Mouse (Mus musculus) lung, postnatal 14 days (tissue): Measurements from ENCODE around the gene Tm4sf4.

Experiments used
- DNase-seq: peaks from one replicate; pipeline ENCODE4 v3.0.0; 2021

The Tm4sf4 gene

GRCm38 (mm10) chr3:57480640-57481039 lies 55.5 kb downstream of the Tm4sf4 start:
- no peak for DNase-seq

DNA sequence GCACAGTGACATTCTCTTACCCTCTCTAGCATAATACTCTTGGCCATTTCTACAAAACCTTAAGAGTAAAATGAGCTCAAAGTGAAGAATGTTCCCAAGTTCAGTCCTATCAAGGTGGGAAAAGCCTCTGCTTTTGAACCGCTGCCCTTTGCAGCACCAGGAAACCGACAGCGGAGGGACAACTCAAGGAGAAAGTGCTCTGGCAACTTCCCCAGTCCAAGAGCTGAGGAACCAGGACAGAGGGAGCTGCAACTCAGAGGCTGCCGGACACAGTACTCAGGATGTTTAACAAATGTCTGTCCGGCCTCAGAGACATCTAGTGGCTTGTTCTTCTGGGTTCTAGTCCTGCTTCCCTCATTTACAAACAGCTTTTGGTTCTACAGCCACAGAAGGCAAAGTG lies 56.9 kb downstream of the Tm4sf4 start:
- DNase-seq = peak; percentile 34

DNA sequence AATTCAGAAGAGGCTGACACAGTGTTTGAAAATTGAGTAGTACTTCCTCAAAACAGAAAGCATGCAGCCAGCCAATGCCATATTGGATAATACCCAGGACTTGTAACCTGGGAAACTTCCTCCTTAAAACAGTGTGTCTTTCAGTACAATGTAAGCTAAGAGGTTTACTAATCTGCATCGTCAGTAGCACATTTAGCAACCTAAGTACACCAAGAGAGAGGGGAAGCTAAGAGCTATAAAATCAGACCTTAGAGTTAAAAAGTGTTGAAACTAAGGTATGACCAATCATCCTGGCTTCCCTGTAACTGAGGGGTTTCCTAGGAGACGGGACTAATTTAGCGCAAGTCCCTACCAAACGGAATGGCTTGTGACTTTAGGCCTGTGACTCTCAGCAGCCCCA lies 61.0 kb downstream of the Tm4sf4 start:
- DNase-seq = no peak

- DNase-seq = no peak
These were observed 62.5 kb downstream of the Tm4sf4 start for GRCm38 (mm10) chr3:57487455-57488153.
